Mouse (Mus musculus) layer of hippocampus, adult 2 months (tissue): ENCODE results near the gene Bpgm. TPM values are rescaled to one million over a fixed set of nuclear protein-coding genes. Genes with fewer than 3 reads are reported as not detected.

Experiments used
- DNase-seq, 2 experiments: peaks; one replicate each; pipeline ENCODE4 v3.0.0; 2022; ENCODE audit warnings: low spot score in 2 of 2
- H3K27ac ChIP-seq: fragments of 200-600 bp; 2 replicates; pipeline ENCODE4 v1.8.1; 2022
- H3K4me3 ChIP-seq: fragments of 200-600 bp; 2 replicates; pipeline ENCODE4 v1.8.1; 2022; ENCODE audit warnings: mild to moderate bottlenecking
- CTCF ChIP-seq: fragments of 200-600 bp; conservative IDR thresholded peaks from 2 replicates; pipeline ENCODE4 v1.8.1; 2022; ENCODE audit warnings: antibody characterized with exemption, mild to moderate bottlenecking, moderate library complexity
- total RNA-seq, 2 experiments: library from RNA; stranded (reverse); gene quantifications; 2 replicates each; pipeline ENCODE4 v1.2.3; 2021

Gene Bpgm
- total RNA-seq, 2 experiments from 2014 or later: 69.8 to 70.9 TPM

- DNase-seq: no peak
- TF ChIP-seq CTCF: peak; percentile 27
- Histone ChIP-seq H3K27ac (no peak overlapping the region), H3K4me3 (no peak overlapping the region)
Observed at GRCm38 (mm10) chr6:34474031-34474430, 2.0 kb upstream of the Bpgm start.

GRCm38 (mm10) chr6:34475391-34475790 is 616 bp upstream of the Bpgm start:
- TF ChIP-seq CTCF: no peak
- Histone ChIP-seq H3K27ac (peak overlapping the region; percentile 92), H3K4me3 (peak overlapping the region; percentile 63)
- no peak for DNase-seq

GRCm38 (mm10) chr6:34478036-34478435 is 2.0 kb downstream of the Bpgm start:
- peak overlapping the region; percentile 2; the same call in 1 of the 2 replicates for H3K4me3 ChIP-seq
- DNase-seq: no peak
- peak overlapping the region; percentile 76 for H3K27ac ChIP-seq

GRCm38 (mm10) chr6:34478677-34479360 is 2.8 kb downstream of the Bpgm start:
- TF ChIP-seq CTCF: no peak
- peak overlapping the region; percentile 2; the same call in 1 of the 2 replicates for H3K4me3 ChIP-seq
- H3K27ac ChIP-seq: peak overlapping the region; percentile 76
- DNase-seq: no peak

More at GRCm38 (mm10) chr6:34478036-34478435, 2.0 kb downstream of the Bpgm start:
- TF ChIP-seq CTCF: no peak

GRCm38 (mm10) chr6:34479531-34479930 is 3.5 kb downstream of the Bpgm start:
- no peak for DNase-seq
- H3K4me3 ChIP-seq: peak overlapping the region; percentile 16; the same call in 1 of the 2 replicates
- no peak for TF ChIP-seq CTCF
- H3K27ac ChIP-seq: no peak overlapping the region

GRCm38 (mm10) chr6:34480749-34481148 is 4.7 kb downstream of the Bpgm start:
- Histone ChIP-seq H3K27ac (peak overlapping the region; percentile 68), H3K4me3 (no peak overlapping the region)
- no peak for DNase-seq
- no peak for TF ChIP-seq CTCF

GRCm38 (mm10) chr6:34481349-34481748 is 5.3 kb downstream of the Bpgm start:
- Histone ChIP-seq H3K4me3 (no peak overlapping the region), H3K27ac (peak overlapping the region; percentile 68)
- no peak for DNase-seq
- TF ChIP-seq CTCF: no peak

GRCm38 (mm10) chr6:34482842-34483241 is 6.8 kb downstream of the Bpgm start:
- Histone ChIP-seq H3K4me3 (no peak overlapping the region), H3K27ac (peak overlapping the region; percentile 10; the same call in 1 of the 2 replicates)
- no peak for TF ChIP-seq CTCF
- no peak for DNase-seq

- H3K27ac ChIP-seq: no peak overlapping the region
- H3K4me3 ChIP-seq: no peak overlapping the region
- no peak for DNase-seq
- TF ChIP-seq CTCF: no peak
Observed at GRCm38 (mm10) chr6:34483390-34483789, 7.4 kb downstream of the Bpgm start.

- Histone ChIP-seq H3K4me3 (no peak overlapping the region), H3K27ac (no peak overlapping the region)
- TF ChIP-seq CTCF: no peak
- DNase-seq: no peak
Observed at GRCm38 (mm10) chr6:34483811-34484210, 7.8 kb downstream of the Bpgm start.

- DNase-seq: no peak
- Histone ChIP-seq H3K4me3 (no peak overlapping the region), H3K27ac (peak overlapping the region; percentile 21; the same call in 1 of the 2 replicates)
- TF ChIP-seq CTCF: no peak
Observed at GRCm38 (mm10) chr6:34486071-34486626, 10.1 kb downstream of the Bpgm start.

- no peak overlapping the region for H3K4me3 ChIP-seq
- DNase-seq: no peak
- peak overlapping the region; percentile 87 for H3K27ac ChIP-seq
- TF ChIP-seq CTCF: no peak
Observed at GRCm38 (mm10) chr6:34493327-34494095, 17.5 kb downstream of the Bpgm start.

GRCm38 (mm10) chr6:34495140-34495551 is 19.1 kb downstream of the Bpgm start:
- TF ChIP-seq CTCF: no peak
- Histone ChIP-seq H3K27ac (peak overlapping the region; percentile 87), H3K4me3 (no peak overlapping the region)
- DNase-seq: no peak
